Mouse (Mus musculus): ENCODE results near the gene Arhgap18. TPM values are rescaled to one million over a fixed set of nuclear protein-coding genes. Genes with fewer than 3 reads are reported as not detected.

The Arhgap18 gene
- polyA plus RNA-seq, 1 experiment from 2014 or later: 45.1 TPM

DNA sequence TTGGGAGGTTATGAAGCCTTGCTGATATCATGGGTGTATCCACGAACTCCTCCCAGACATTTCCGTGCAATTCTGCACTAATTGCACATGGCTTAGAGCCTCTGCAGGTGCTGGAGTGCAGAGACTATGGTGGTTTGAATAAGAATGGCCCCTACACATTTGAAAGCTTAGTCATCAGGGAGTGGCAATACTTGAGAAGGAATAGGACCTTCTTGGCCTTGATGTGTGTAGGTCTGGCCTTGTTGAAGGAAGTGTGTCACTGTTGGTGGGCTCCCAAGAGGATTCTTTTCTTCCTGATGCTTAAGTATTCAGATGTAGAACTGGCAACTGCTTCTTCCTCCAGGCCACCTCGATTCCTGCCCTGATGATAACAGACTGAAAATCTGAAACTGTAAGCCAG, 205.3 kb downstream of the Arhgap18 start:
- Histone ChIP-seq H3K4me3 (ENCODE audit: low read depth, low read length) (no peak overlapping the region), H3K9me3 (ENCODE audit: control insufficient read depth, low read depth, low read length) (no peaks in the 10 kb centered on the region), H3K27ac (ENCODE audit: low read length) (no peak overlapping the region), H3K4me1 (ENCODE audit: control insufficient read depth, insufficient read depth, low read length) (no peaks in the 10 kb centered on the region), H3K9ac (replicated peaks; ENCODE audit: low read depth, low read length) (no peak overlapping the region), H3K27me3 (ENCODE audit: control insufficient read depth, insufficient read depth, low read length) (no peaks in the 10 kb centered on the region), H3K36me3 (ENCODE audit: control insufficient read depth, insufficient read depth, low read length) (no peaks in the 10 kb centered on the region), H3K4me2 (replicated peaks; ENCODE audit: low read depth, low read length) (no peak overlapping the region)
- 84% methylated on average over 3 of the region's 3 CpGs for WGBS
- ATAC-seq (ENCODE audit: insufficient number of reproducible peaks, insufficient read depth, low FRiP score, low read depth): no peak

Data from stomach, embryonic 14.5 days (tissue).